Mouse (Mus musculus) heart, embryonic 16.5 days (tissue): ENCODE measurements around the gene Aars2. TPM values are rescaled to one million over a fixed set of nuclear protein-coding genes. Genes with fewer than 3 reads are reported as not detected.

Experiments
- ATAC-seq: fragments of 200-750 bp; cut with Nextera tagmentation; replicated peaks from 2 replicates; pipeline ENCODE4 v1.8.0; 2017; ENCODE audit warnings: moderate number of reproducible peaks; ENCODE audit not compliant: insufficient read depth, low FRiP score; ENCODE audit errors: extremely low read depth
- H3K27ac ChIP-seq: fragments of 300-500 bp; sonication (generic); 2 replicates; pipeline ENCODE4 v1.5.1; 2014; ENCODE audit warnings: mild to moderate bottlenecking, low read length, control low read depth, moderate library complexity
- H3K27me3 ChIP-seq: fragments of 300-500 bp; sonication (generic); 2 replicates; pipeline ENCODE4 v1.6.1; 2014; ENCODE audit warnings: low read length, mixed read lengths; ENCODE audit not compliant: control insufficient read depth, insufficient read depth
- H3K36me3 ChIP-seq: fragments of 300-500 bp; sonication (generic); 2 replicates; pipeline ENCODE4 v1.6.1; 2014; ENCODE audit not compliant: control insufficient read depth, insufficient read depth
- H3K4me1 ChIP-seq: fragments of 300-500 bp; sonication (generic); 2 replicates; pipeline ENCODE4 v1.6.1; 2014; ENCODE audit warnings: low read length, mixed read lengths; ENCODE audit not compliant: control insufficient read depth, insufficient read depth
- H3K4me2 ChIP-seq: fragments of 300-500 bp; sonication (generic); 2 replicates; pipeline ENCODE4 v1.6.1; 2014; ENCODE audit warnings: low read depth, mild to moderate bottlenecking, control low read depth, low read length
- H3K4me3 ChIP-seq: fragments of 300-500 bp; sonication (generic); 2 replicates; pipeline ENCODE4 v1.5.1; 2014; ENCODE audit warnings: mild to moderate bottlenecking, control low read depth, low read length
- H3K9ac ChIP-seq: fragments of 300-500 bp; sonication (generic); 2 replicates; pipeline ENCODE4 v1.6.1; 2014; ENCODE audit warnings: low read length, control low read depth
- H3K9me3 ChIP-seq: fragments of 300-500 bp; sonication (generic); replicated peaks from 2 replicates; pipeline ENCODE4 v1.6.1; 2016; ENCODE audit warnings: low read length; ENCODE audit not compliant: control insufficient read depth
- WGBS: fragments of 180-500 bp; shearing (Covaris S2); extraction: QIAGEN DNeasy Blood & Tissue Kit; methylation state at CpG from one replicate; pipeline ENCODE4 v1.1.7; 2014; 5-methylcytosine and 5-hydroxymethylcytosine counted together
- polyA plus RNA-seq: library from polyadenylated mRNA; unstranded; fragments of >200 nt; fragmentation: Nextera tagmentation; extraction: Ambion mirVana; gene quantifications from 2 replicates; pipeline ENCODE4 v1.2.1, GENCODE M21; 2015

Gene Aars2
- polyA plus RNA-seq, 1 experiment from 2014 or later = 25.4 TPM

DNA sequence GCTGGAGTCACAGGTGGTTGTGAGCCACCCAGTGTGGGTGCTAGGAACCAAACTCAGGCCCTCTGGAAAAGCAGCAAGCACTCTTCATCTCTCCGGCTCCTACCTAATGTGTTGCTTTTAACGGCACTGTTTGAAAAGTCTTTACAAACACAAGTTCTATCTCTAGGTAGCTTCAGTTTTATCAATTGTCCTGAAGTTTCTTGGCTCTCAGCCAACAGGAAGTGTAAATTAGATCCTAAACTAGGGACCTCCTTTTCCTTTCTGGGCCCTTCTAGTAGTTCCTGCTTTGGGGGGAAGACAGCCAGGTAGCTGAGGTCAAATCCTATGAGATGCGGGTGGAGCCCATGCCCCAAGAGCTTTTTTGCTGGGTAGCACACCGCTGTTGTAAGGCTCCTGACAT is 4.2 kb downstream of the Aars2 start:
- Histone ChIP-seq H3K9me3 (no peaks in the 10 kb centered on the region), H3K4me1 (peaks cover 12% of the 10 kb centered on the region), H3K9ac (no peak overlapping the region), H3K4me3 (no peak overlapping the region), H3K27me3 (no peaks in the 10 kb centered on the region), H3K36me3 (peaks cover 12% of the 10 kb centered on the region), H3K4me2 (no peak overlapping the region), H3K27ac (no peak overlapping the region)
- WGBS = 85% methylated on average over 4 of the region's 4 CpGs
- ATAC-seq = no peak

DNA sequence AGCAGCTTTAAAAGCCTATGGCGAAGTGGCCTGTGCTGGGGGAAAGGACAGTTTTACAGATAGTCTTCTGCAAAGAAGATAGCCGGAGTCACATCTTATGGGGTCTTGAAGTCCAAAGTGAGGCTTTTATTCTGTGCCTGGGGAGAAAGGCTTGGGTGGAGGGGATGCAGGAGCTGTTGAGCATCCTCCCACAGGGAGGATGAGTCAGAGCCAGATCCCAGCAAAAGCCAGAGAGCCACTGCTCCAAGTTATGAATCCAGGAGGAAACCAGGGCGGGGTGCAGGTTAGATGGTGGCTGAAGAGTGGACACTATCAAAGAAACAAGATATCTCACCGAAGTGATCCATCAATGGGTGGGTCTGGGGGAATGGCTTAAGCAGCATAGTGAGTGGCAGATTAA is 5.1 kb downstream of the Aars2 start:
- ATAC-seq = no peak
- 88% methylated on average over 4 of the region's 4 CpGs for WGBS
- Histone ChIP-seq H3K27ac (no peak overlapping the region), H3K4me3 (no peak overlapping the region), H3K9me3 (no peaks in the 10 kb centered on the region), H3K36me3 (peaks cover 12% of the 10 kb centered on the region), H3K27me3 (no peaks in the 10 kb centered on the region), H3K9ac (no peak overlapping the region), H3K4me2 (no peak overlapping the region), H3K4me1 (peaks cover 10% of the 10 kb centered on the region)

DNA sequence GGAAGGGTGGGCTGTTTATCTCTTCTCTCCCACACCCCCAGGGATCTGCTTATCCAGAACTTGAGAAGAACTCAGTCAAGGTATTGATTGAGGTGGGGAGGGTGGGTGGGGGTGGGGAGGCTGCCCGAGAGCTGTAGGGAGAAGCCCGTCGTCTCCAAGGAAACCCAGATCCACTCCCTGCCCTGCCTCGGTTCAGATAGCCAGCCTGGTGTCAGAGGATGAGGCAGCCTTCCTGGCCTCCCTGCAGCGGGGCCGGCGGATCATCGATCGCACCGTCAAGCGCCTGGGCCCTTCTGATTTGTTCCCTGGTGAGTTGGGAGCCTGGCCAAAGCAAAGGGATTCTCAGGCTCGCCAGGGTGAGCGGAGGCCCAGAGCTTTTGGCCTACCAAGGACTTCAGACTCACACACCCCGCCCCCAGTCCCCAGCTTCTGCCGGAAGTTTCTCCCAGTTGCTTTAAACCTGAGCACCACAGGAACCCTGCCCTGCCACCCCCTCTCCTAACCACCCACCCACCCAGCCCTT is 8.6 kb downstream of the Aars2 start:
- H3K27ac ChIP-seq = no peak overlapping the region
- no peaks in the 10 kb centered on the region for H3K36me3 ChIP-seq
- WGBS = 44% methylated on average over 15 of the region's 15 CpGs

DNA sequence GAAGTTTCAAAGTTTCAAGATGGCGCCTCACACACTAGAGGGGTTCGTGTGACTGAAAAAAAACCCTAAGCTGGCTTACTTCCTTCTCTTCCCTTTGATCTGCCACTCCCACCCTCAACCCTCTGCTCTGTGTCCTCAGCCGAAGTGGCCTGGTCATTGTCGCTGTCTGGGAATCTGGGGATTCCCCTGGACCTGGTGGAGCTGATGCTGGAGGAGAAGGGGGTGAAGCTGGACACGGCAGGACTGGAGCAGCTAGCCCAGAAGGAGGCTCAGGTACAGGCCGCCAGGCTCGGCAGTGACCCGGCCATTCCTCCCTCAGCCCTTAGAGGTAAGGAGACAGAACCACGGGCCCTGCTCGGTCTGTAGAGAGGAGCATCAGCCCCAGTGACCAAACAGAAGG is 9.2 kb downstream of the Aars2 start:
- ATAC-seq = no peak
- no peak overlapping the region for H3K4me3 ChIP-seq
- H3K9me3 ChIP-seq = no peaks in the 10 kb centered on the region
- no peaks in the 10 kb centered on the region for H3K27me3 ChIP-seq
- H3K4me2 ChIP-seq = no peak overlapping the region
- H3K4me1 ChIP-seq = 0 out of 2 replicates have a peak, but pooled peaks cover 2% of the 10 kb centered on the region
- no peak overlapping the region for H3K9ac ChIP-seq
- WGBS = 76% methylated on average over 10 of the region's 10 CpGs
- peaks cover 4% of the 10 kb centered on the region; the same call in 1 of the 2 replicates for H3K36me3 ChIP-seq
- no peak overlapping the region for H3K27ac ChIP-seq

More for the DNA sequence above, 8.6 kb downstream of the Aars2 start:
- no peaks in the 10 kb centered on the region for H3K27me3 ChIP-seq
- no peak overlapping the region for H3K4me2 ChIP-seq
- H3K4me3 ChIP-seq = no peak overlapping the region
- H3K4me1 ChIP-seq = 0 out of 2 replicates have a peak, but pooled peaks cover 2% of the 10 kb centered on the region
- no peaks in the 10 kb centered on the region for H3K9me3 ChIP-seq
- ATAC-seq = no peak
- H3K9ac ChIP-seq = no peak overlapping the region

DNA sequence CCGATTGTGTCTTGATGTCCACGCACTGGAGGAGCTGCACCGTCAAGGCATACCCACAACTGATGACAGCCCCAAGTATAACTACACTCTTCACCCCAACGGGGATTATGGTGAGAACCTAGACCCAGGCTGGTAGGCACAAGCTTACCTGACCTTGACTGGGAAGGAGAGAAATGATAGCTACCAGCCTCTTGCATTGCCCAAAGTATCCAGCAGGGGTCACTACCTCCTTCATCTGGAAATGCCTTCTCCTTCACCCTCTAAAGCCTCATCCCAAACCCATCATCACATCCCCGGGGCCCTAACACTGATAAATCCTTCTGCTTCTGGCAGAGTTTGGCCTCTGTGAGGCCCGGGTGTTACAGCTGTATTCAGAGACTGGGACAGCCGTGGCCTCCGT is 9.8 kb downstream of the Aars2 start:
- H3K27me3 ChIP-seq = no peaks in the 10 kb centered on the region
- 0 out of 2 replicates have a peak, but pooled peaks have one; percentile 8 for ATAC-seq
- no peak overlapping the region for H3K27ac ChIP-seq
- 30% methylated on average over 8 of the region's 8 CpGs for WGBS
- no peaks in the 10 kb centered on the region for H3K9me3 ChIP-seq
- no peak overlapping the region for H3K4me3 ChIP-seq
- no peak overlapping the region for H3K9ac ChIP-seq
- peaks cover 4% of the 10 kb centered on the region; the same call in 1 of the 2 replicates for H3K36me3 ChIP-seq
- peaks cover 6% of the 10 kb centered on the region; the same call in 1 of the 2 replicates for H3K4me1 ChIP-seq
- no peak overlapping the region for H3K4me2 ChIP-seq

DNA sequence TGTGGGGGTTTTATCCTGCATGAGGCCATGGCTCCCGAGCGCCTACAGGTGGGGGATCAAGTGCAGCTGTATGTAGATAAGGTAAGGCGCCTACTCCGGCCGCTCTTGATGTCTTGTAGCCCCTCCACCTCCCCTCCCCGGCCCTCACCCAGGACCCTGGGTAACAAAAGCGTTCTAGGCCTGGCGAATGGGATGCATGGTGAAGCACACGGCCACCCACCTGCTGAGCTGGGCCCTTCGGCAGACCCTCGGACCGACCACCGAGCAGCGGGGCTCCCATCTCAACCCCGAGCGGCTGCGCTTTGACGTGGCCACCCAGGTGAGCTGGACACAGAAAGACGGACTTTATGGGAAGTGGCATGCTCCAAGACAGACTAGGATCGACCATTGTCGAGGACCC is 10.5 kb downstream of the Aars2 start:
- H3K4me1 ChIP-seq = peaks cover 7% of the 10 kb centered on the region; the same call in 1 of the 2 replicates
- WGBS = 90% methylated on average over 21 of the region's 21 CpGs
- no peak for ATAC-seq
- H3K36me3 ChIP-seq = peaks cover 4% of the 10 kb centered on the region; the same call in 1 of the 2 replicates
- no peak overlapping the region for H3K27ac ChIP-seq
- H3K9ac ChIP-seq = no peak overlapping the region
- H3K4me3 ChIP-seq = no peak overlapping the region
- H3K27me3 ChIP-seq = no peaks in the 10 kb centered on the region
- H3K4me2 ChIP-seq = no peak overlapping the region
- no peaks in the 10 kb centered on the region for H3K9me3 ChIP-seq

DNA sequence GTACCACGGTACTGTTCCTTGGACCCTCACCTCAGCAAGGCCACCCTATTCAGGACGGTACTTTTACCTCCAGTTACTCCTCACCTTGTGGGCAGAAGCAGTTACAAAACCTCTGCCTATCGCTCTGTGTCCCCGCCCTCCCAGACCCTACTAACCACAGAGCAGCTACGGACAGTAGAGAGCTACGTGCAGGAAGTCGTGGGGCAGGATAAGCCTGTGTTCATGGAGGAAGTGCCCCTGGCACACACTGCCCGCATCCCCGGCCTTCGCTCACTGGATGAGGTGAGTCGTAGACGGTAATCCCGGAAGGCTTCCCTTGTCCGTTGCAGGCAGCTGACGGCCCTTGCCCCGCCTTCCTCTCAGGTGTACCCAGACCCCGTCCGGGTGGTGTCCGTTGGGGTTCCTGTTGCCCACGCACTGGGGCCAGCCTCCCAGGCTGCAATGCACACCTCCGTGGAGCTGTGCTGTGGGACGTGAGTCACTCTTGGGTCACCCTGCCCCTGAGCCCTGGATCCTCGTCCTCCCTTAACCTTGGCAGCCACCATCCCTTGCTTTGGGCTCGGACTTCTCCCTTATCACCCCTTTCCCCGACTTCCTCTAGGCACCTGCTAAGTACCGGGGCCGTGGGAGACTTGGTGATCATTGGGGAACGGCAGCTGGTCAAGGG is 11.0 kb downstream of the Aars2 start:
- H3K27me3 ChIP-seq = no peaks in the 10 kb centered on the region
- no peak for ATAC-seq
- H3K36me3 ChIP-seq = peaks cover 4% of the 10 kb centered on the region; the same call in 1 of the 2 replicates
- WGBS = 87% methylated on average over 28 of the region's 28 CpGs
- peaks cover 8% of the 10 kb centered on the region; the same call in 1 of the 2 replicates for H3K4me1 ChIP-seq
- H3K4me3 ChIP-seq = no peak overlapping the region
- no peaks in the 10 kb centered on the region for H3K9me3 ChIP-seq
- no peak overlapping the region for H3K27ac ChIP-seq
- no peak overlapping the region for H3K9ac ChIP-seq
- H3K4me2 ChIP-seq = no peak overlapping the region

DNA sequence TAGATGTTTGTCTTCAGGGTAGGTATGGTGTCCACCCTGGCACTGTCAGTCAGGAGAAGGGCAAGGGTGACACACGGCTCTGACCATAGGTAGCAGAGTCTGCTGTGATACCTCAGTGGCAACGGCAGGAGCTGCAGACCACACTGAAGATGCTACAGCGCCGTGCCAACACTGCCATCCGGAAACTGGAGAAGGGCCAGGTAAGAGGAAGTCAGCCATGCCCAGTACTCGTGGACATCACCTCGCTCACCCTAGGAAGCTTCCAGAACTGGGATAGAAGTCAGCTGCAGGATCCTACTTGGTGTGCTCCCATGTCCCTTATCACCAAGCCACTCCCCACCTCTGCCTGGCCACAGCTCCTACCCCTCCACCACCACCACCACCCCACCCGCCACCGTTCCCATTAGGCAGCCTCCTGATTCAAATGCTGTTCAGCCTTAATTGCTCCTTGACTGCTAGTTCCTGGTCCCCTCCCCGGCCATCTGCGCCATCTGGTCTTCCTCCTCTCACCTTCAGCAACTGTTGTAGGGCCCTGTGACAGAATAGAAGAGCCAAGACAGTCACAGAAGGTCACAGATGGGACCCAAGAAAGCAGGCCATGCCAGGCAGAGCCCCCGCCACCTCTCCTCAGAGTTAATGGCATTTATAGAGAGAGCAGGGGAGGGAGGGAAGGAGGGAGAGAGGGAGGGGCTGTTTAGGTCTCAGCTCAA is 12.3 kb downstream of the Aars2 start:
- Histone ChIP-seq H3K9ac (no peak overlapping the region), H3K36me3 (peaks cover 4% of the 10 kb centered on the region; the same call in 1 of the 2 replicates), H3K4me2 (no peak overlapping the region), H3K27me3 (no peaks in the 10 kb centered on the region), H3K27ac (no peak overlapping the region), H3K4me3 (no peak overlapping the region), H3K4me1 (peaks cover 12% of the 10 kb centered on the region), H3K9me3 (no peaks in the 10 kb centered on the region)
- WGBS = 82% methylated on average over 12 of the region's 12 CpGs
- no peak for ATAC-seq

DNA sequence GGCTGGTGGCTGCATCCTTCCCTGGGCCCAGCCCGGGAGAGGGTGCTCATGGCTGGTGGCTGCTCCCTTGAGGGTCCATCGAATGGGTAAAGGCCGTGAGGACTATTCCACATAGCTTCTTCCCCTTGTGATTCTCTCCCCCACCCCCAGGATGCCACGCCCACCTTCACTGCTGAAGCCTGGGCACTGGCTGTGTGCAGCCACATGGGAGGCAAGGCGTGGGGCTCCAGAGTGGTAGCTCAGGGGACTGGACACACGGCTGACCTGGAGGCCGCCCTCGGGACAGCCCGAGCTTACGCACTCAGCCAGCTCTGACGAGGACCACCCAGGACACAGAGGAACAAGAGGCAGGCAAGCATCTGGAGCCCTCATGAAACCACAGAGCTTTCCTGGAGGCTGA is 13.5 kb downstream of the Aars2 start:
- H3K36me3 ChIP-seq = peaks cover 4% of the 10 kb centered on the region; the same call in 1 of the 2 replicates
- no peak overlapping the region for H3K27ac ChIP-seq
- 84% methylated on average over 11 of the region's 11 CpGs for WGBS
- H3K4me3 ChIP-seq = no peak overlapping the region
- H3K4me1 ChIP-seq = peaks cover 12% of the 10 kb centered on the region
- H3K27me3 ChIP-seq = 0 out of 2 replicates have a peak, but pooled peaks cover 4% of the 10 kb centered on the region
- no peak overlapping the region for H3K9ac ChIP-seq
- no peaks in the 10 kb centered on the region for H3K9me3 ChIP-seq
- no peak for ATAC-seq
- no peak overlapping the region for H3K4me2 ChIP-seq
